Mouse (Mus musculus) intestine, embryonic 16.5 days (tissue): Measurements from ENCODE around the gene Ryr2. TPM values are rescaled to one million over a fixed set of nuclear protein-coding genes. Genes with fewer than 3 reads are reported as not detected.

Experiments used
- ATAC-seq: fragments of 200-750 bp; cut with Nextera tagmentation; 2 replicates; pipeline ENCODE4 v1.8.0; 2017; ENCODE audit warnings: moderate TSS enrichment, moderate library complexity
- H3K27ac ChIP-seq: fragments of 300-500 bp; sonication (generic); 2 replicates; pipeline ENCODE4 v1.5.1; 2014; ENCODE audit warnings: mild to moderate bottlenecking, low read length
- H3K27me3 ChIP-seq: fragments of 300-500 bp; sonication (generic); replicated peaks from 2 replicates; pipeline ENCODE4 v1.6.1; 2014; ENCODE audit warnings: low read length, control low read depth, mixed read lengths; ENCODE audit not compliant: control insufficient read depth, insufficient read depth
- H3K36me3 ChIP-seq: fragments of 300-500 bp; sonication (generic); 2 replicates; pipeline ENCODE4 v1.6.1; 2014; ENCODE audit warnings: low read length, control low read depth; ENCODE audit not compliant: control insufficient read depth, insufficient read depth
- H3K4me1 ChIP-seq: fragments of 300-500 bp; sonication (generic); 2 replicates; pipeline ENCODE4 v1.6.1; 2014; ENCODE audit warnings: low read length, control low read depth, mixed read lengths; ENCODE audit not compliant: control insufficient read depth, insufficient read depth
- H3K4me2 ChIP-seq: fragments of 300-500 bp; sonication (generic); 2 replicates; pipeline ENCODE4 v1.6.1; 2014; ENCODE audit warnings: low read depth, low read length, control low read depth
- H3K4me3 ChIP-seq: fragments of 300-500 bp; sonication (generic); 2 replicates; pipeline ENCODE4 v1.5.1; 2014; ENCODE audit warnings: mild to moderate bottlenecking, low read length
- H3K9ac ChIP-seq: fragments of 300-500 bp; sonication (generic); 2 replicates; pipeline ENCODE4 v1.6.1; 2014; ENCODE audit warnings: low read depth, low read length
- H3K9me3 ChIP-seq: fragments of 300-500 bp; sonication (generic); 2 replicates; pipeline ENCODE4 v1.6.1; 2016; ENCODE audit warnings: low read length, control low read depth; ENCODE audit not compliant: control insufficient read depth
- WGBS: fragments of 180-500 bp; shearing (Covaris S2); extraction: QIAGEN DNeasy Blood & Tissue Kit; methylation state at CpG from one replicate; pipeline ENCODE4 v1.1.7; 2014; 5-methylcytosine and 5-hydroxymethylcytosine counted together
- polyA plus RNA-seq: library from polyadenylated mRNA; unstranded; fragments of >200 nt; fragmentation: Nextera tagmentation; extraction: Ambion mirVana; gene quantifications from 2 replicates; pipeline ENCODE4 v1.2.1, GENCODE M21; 2015

Ryr2 gene
- polyA plus RNA-seq, 1 experiment from 2014 or later, result 0.78 TPM

GRCm38 (mm10) chr13:12099446-12099845 is 7.3 kb downstream of the Ryr2 start:
- Histone ChIP-seq H3K27ac (no peak overlapping the region), H3K4me2 (no peak overlapping the region), H3K27me3 (no peaks in the 10 kb centered on the region), H3K4me3 (no peak overlapping the region), H3K36me3 (no peaks in the 10 kb centered on the region), H3K9me3 (no peaks in the 10 kb centered on the region), H3K4me1 (no peaks in the 10 kb centered on the region), H3K9ac (no peak overlapping the region)
- WGBS, result 74% methylated on average over 3 of the region's 3 CpGs
- ATAC-seq, result no peak

GRCm38 (mm10) chr13:12098981-12099380 is 7.8 kb downstream of the Ryr2 start:
- no peak for ATAC-seq
- 89% methylated on average over 1 of the region's 1 CpGs for WGBS
- no peak overlapping the region for H3K4me3 ChIP-seq

GRCm38 (mm10) chr13:12096382-12096932 is 10.3 kb downstream of the Ryr2 start:
- no peak for ATAC-seq
- Histone ChIP-seq H3K4me2 (no peak overlapping the region), H3K4me3 (no peak overlapping the region), H3K9me3 (no peaks in the 10 kb centered on the region), H3K27me3 (no peaks in the 10 kb centered on the region), H3K27ac (no peak overlapping the region), H3K4me1 (no peaks in the 10 kb centered on the region), H3K36me3 (no peaks in the 10 kb centered on the region), H3K9ac (no peak overlapping the region)
- WGBS, result 85% methylated on average over 3 of the region's 3 CpGs

More at GRCm38 (mm10) chr13:12098981-12099380, 7.8 kb downstream of the Ryr2 start:
- Histone ChIP-seq H3K9ac (no peak overlapping the region), H3K27me3 (no peaks in the 10 kb centered on the region), H3K27ac (no peak overlapping the region), H3K9me3 (no peaks in the 10 kb centered on the region), H3K36me3 (no peaks in the 10 kb centered on the region), H3K4me1 (no peaks in the 10 kb centered on the region), H3K4me2 (no peak overlapping the region)

- Histone ChIP-seq H3K27me3 (no peaks in the 10 kb centered on the region), H3K4me2 (no peak overlapping the region), H3K4me1 (no peaks in the 10 kb centered on the region), H3K4me3 (no peak overlapping the region), H3K36me3 (no peaks in the 10 kb centered on the region), H3K9me3 (no peaks in the 10 kb centered on the region), H3K27ac (no peak overlapping the region), H3K9ac (no peak overlapping the region)
- 80% methylated on average over 7 of the region's 7 CpGs for WGBS
- no peak for ATAC-seq
These were observed 12.2 kb downstream of the Ryr2 start for GRCm38 (mm10) chr13:12094569-12094968.

- no peak for ATAC-seq
- 86% methylated on average over 5 of the region's 5 CpGs for WGBS
These were observed 13.6 kb downstream of the Ryr2 start for GRCm38 (mm10) chr13:12093146-12093545.

GRCm38 (mm10) chr13:12092379-12093107 is 14.2 kb downstream of the Ryr2 start:
- no peak overlapping the region for H3K4me3 ChIP-seq
- no peaks in the 10 kb centered on the region for H3K36me3 ChIP-seq
- no peaks in the 10 kb centered on the region for H3K4me1 ChIP-seq
- H3K27ac ChIP-seq, result no peak overlapping the region
- ATAC-seq, result no peak
- no peak overlapping the region for H3K4me2 ChIP-seq
- WGBS, result 92% methylated on average over 11 of the region's 11 CpGs
- H3K27me3 ChIP-seq, result no peaks in the 10 kb centered on the region
- no peaks in the 10 kb centered on the region for H3K9me3 ChIP-seq
- H3K9ac ChIP-seq, result no peak overlapping the region

More at GRCm38 (mm10) chr13:12093146-12093545, 13.6 kb downstream of the Ryr2 start:
- Histone ChIP-seq H3K4me1 (no peaks in the 10 kb centered on the region), H3K27me3 (no peaks in the 10 kb centered on the region), H3K9me3 (no peaks in the 10 kb centered on the region), H3K4me2 (no peak overlapping the region), H3K9ac (no peak overlapping the region), H3K4me3 (no peak overlapping the region), H3K27ac (no peak overlapping the region), H3K36me3 (no peaks in the 10 kb centered on the region)

- no peaks in the 10 kb centered on the region for H3K36me3 ChIP-seq
- no peak overlapping the region for H3K4me2 ChIP-seq
- no peak overlapping the region for H3K27ac ChIP-seq
- H3K9ac ChIP-seq, result no peak overlapping the region
- ATAC-seq, result no peak
- H3K4me1 ChIP-seq, result no peaks in the 10 kb centered on the region
- WGBS, result 60% methylated on average over 2 of the region's 2 CpGs
- H3K27me3 ChIP-seq, result no peaks in the 10 kb centered on the region
- no peak overlapping the region for H3K4me3 ChIP-seq
- no peaks in the 10 kb centered on the region for H3K9me3 ChIP-seq
These were observed 22.7 kb downstream of the Ryr2 start for GRCm38 (mm10) chr13:12084112-12084475.

- ATAC-seq, result no peak
- Histone ChIP-seq H3K4me3 (no peak overlapping the region), H3K9me3 (no peaks in the 10 kb centered on the region), H3K27me3 (no peaks in the 10 kb centered on the region), H3K9ac (no peak overlapping the region), H3K4me1 (no peaks in the 10 kb centered on the region), H3K36me3 (no peaks in the 10 kb centered on the region), H3K27ac (no peak overlapping the region), H3K4me2 (0 out of 2 replicates have a peak overlapping the region, but pooled peaks have one; percentile 4)
- WGBS, result 25% methylated on average over 10 of the region's 10 CpGs
These were observed 23.2 kb downstream of the Ryr2 start for GRCm38 (mm10) chr13:12083443-12084111.

- Histone ChIP-seq H3K4me2 (no peak overlapping the region), H3K9me3 (no peaks in the 10 kb centered on the region), H3K9ac (no peak overlapping the region), H3K4me3 (no peak overlapping the region), H3K27me3 (no peaks in the 10 kb centered on the region), H3K36me3 (no peaks in the 10 kb centered on the region), H3K27ac (no peak overlapping the region), H3K4me1 (no peaks in the 10 kb centered on the region)
- WGBS, result 84% methylated on average over 4 of the region's 4 CpGs
- ATAC-seq, result no peak
These were observed 26.2 kb downstream of the Ryr2 start for GRCm38 (mm10) chr13:12080590-12080989.
